Mouse (Mus musculus): ENCODE data around the gene Dnm1. TPM values are rescaled to one million over a fixed set of nuclear protein-coding genes. Genes with fewer than 3 reads are reported as not detected.
"Not testable (repeated sequence)": the region's sequence is repeated elsewhere in the genome, so short reads cannot be mapped to it uniquely, and the experiment has no call there.

The Dnm1 gene
- polyA plus RNA-seq, 1 experiment from 2014 or later: 0.52 TPM

GRCm38 (mm10) chr2:32367315-32367714 lies 14.2 kb upstream of the Dnm1 start:
- no peak overlapping the region for H3K4me2 ChIP-seq (ENCODE audit: low read depth, low read length)
- H3K4me3 ChIP-seq (ENCODE audit: low read depth, low read length): no peak overlapping the region
- H3K27me3 ChIP-seq (ENCODE audit: control insufficient read depth, insufficient read depth, low read depth, low read length): no peaks in the 10 kb centered on the region
- WGBS (ENCODE audit: insufficient replicate concordance): 78% methylated on average over 5 of the region's 5 CpGs
- H3K9me3 ChIP-seq (replicated peaks; ENCODE audit: control insufficient read depth, low read length): no peaks in the 10 kb centered on the region
- no peak overlapping the region for H3K9ac ChIP-seq (ENCODE audit: low read depth, low read length)
- H3K4me1 ChIP-seq (ENCODE audit: control insufficient read depth, low read depth, low read length): peaks cover 12% of the 10 kb centered on the region
- no peak overlapping the region for H3K27ac ChIP-seq (ENCODE audit: low read length)
- H3K36me3 ChIP-seq (ENCODE audit: control insufficient read depth, insufficient read depth): peaks cover 13% of the 10 kb centered on the region
- ATAC-seq (ENCODE audit: low read depth): no peak

- H3K4me1 ChIP-seq (ENCODE audit: control insufficient read depth, low read depth, low read length): peaks cover 21% of the 10 kb centered on the region
- H3K27ac ChIP-seq (ENCODE audit: low read length): peak overlapping the region; percentile 88
- H3K36me3 ChIP-seq (ENCODE audit: control insufficient read depth, insufficient read depth): no peaks in the 10 kb centered on the region
- peak overlapping the region; percentile 83 for H3K4me3 ChIP-seq (ENCODE audit: low read depth, low read length)
- no peak for ATAC-seq (ENCODE audit: low read depth)
- H3K9me3 ChIP-seq (replicated peaks; ENCODE audit: control insufficient read depth, low read length): no peaks in the 10 kb centered on the region
- WGBS (ENCODE audit: insufficient replicate concordance): 49% methylated on average over 8 of the region's 8 CpGs
- H3K9ac ChIP-seq (ENCODE audit: low read depth, low read length): peak overlapping the region; percentile 87
- H3K27me3 ChIP-seq (ENCODE audit: control insufficient read depth, insufficient read depth, low read depth, low read length): no peaks in the 10 kb centered on the region
- peak overlapping the region; percentile 97 for H3K4me2 ChIP-seq (ENCODE audit: low read depth, low read length)
These were observed 11.0 kb upstream of the Dnm1 start for GRCm38 (mm10) chr2:32364121-32364520.

DNA sequence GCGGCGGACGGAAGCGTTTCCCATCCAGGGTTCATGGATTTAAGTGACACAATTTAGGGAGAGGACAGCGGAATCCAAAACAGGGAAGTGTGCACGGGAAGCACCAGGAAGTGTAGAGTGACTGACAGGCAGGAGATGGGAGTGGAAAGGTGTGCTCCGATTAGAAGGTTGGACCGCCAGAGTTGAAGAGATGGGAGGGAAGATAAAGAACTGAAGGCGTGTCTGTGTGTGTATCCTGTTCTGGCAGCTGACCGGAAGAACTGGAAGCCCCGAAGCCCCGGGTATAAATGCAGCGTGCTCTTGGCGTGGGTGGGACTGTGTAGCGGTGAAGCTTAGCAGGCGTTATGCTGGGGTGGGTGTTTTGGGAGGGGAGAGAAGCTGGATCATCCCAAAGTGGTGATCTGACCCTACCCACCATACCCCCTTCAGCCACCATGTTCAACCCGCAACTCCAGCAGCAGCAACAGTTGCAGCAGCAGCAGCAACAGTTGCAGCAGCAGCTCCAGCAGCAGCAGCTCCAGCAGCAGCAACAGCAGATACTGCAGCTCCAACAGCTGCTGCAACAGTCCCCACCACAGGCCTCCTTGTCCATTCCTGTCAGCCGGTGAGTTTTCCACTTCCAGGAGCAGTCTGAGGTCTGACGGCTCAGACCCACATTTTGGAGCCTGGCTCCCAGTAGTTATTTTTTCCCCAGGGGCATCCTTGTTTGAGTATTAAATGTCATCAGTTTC lies 10.4 kb upstream of the Dnm1 start:
- 11% methylated on average over 19 of the region's 19 CpGs for WGBS (ENCODE audit: insufficient replicate concordance)
- no peaks in the 10 kb centered on the region for H3K36me3 ChIP-seq (ENCODE audit: control insufficient read depth, insufficient read depth)

DNA sequence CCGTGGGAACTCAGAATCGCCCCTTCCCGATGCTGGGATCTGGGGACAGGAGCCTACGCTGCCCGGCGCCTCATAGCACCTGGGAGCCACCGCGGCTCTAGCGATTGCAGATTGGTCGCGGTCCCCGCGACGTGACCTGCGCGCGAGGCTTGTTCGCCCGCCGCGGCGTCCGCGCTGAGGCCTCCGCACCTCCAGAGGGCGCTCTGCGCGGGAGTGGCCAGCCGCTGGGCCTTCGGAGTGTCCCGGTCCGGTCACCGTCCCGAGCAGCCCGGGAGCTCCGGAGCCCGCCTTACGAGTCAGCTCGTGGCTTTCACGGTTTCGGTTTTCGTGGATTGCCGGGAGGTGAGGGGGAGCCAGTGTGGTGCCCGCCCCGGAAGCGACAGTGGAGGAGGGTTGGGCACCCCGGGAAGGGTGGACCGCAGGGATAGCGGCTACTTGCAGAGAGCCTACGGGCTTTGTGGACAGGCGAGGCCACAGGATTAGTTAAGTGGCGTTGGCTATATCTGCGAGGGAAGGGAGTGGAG lies 9.7 kb upstream of the Dnm1 start:
- Histone ChIP-seq H3K9ac (ENCODE audit: low read depth, low read length) (peak overlapping the region; percentile 87), H3K4me3 (ENCODE audit: low read depth, low read length) (peak overlapping the region; percentile 83), H3K27me3 (ENCODE audit: control insufficient read depth, insufficient read depth, low read depth, low read length) (no peaks in the 10 kb centered on the region), H3K27ac (ENCODE audit: low read length) (peak overlapping the region; percentile 88), H3K4me1 (ENCODE audit: control insufficient read depth, low read depth, low read length) (peaks cover 21% of the 10 kb centered on the region), H3K4me2 (ENCODE audit: low read depth, low read length) (peak overlapping the region; percentile 97), H3K9me3 (replicated peaks; ENCODE audit: control insufficient read depth, low read length) (no peaks in the 10 kb centered on the region), H3K36me3 (ENCODE audit: control insufficient read depth, insufficient read depth) (no peaks in the 10 kb centered on the region)
- peak; percentile 81 for ATAC-seq (ENCODE audit: low read depth)
- WGBS (ENCODE audit: insufficient replicate concordance): under 1% methylated on average over 53 of the region's 53 CpGs

More for the DNA sequence above, 10.4 kb upstream of the Dnm1 start:
- H3K27me3 ChIP-seq (ENCODE audit: control insufficient read depth, insufficient read depth, low read depth, low read length): no peaks in the 10 kb centered on the region
- H3K9ac ChIP-seq (ENCODE audit: low read depth, low read length): peak overlapping the region; percentile 87
- no peaks in the 10 kb centered on the region for H3K9me3 ChIP-seq (replicated peaks; ENCODE audit: control insufficient read depth, low read length)
- H3K4me3 ChIP-seq (ENCODE audit: low read depth, low read length): peak overlapping the region; percentile 83
- H3K27ac ChIP-seq (ENCODE audit: low read length): peak overlapping the region; percentile 88
- H3K4me1 ChIP-seq (ENCODE audit: control insufficient read depth, low read depth, low read length): peaks cover 21% of the 10 kb centered on the region
- H3K4me2 ChIP-seq (ENCODE audit: low read depth, low read length): peak overlapping the region; percentile 97
- peak; percentile 40 for ATAC-seq (ENCODE audit: low read depth)

DNA sequence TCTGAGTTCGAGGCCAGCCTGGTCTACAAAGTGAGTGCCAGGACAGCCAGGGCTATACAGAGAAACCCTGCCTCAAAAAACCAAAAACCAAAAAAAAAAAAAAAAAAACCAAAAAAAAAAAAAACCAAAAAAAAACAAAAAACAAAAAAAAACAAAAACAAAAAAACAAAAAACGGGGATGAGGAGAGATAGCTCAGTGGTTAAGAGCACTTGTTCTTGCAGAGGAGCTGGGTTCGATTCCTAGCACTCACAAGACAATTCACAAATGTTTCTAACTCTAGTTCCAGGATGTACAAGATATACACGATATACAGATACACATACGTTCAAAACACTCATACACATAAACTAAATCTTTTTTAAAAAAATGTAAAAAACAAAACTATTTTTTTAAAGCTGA lies 9.1 kb upstream of the Dnm1 start:
- Histone ChIP-seq H3K27ac (ENCODE audit: low read length) (peak overlapping the region; percentile 88), H3K4me2 (ENCODE audit: low read depth, low read length) (peak overlapping the region; percentile 97), H3K4me1 (ENCODE audit: control insufficient read depth, low read depth, low read length) (peaks cover 21% of the 10 kb centered on the region), H3K4me3 (ENCODE audit: low read depth, low read length) (peak overlapping the region; percentile 83), H3K9ac (ENCODE audit: low read depth, low read length) (peak overlapping the region; percentile 87)
- not testable (repeated sequence) for ATAC-seq (ENCODE audit: low read depth); H3K27me3 ChIP-seq (ENCODE audit: control insufficient read depth, insufficient read depth, low read depth, low read length); H3K36me3 ChIP-seq (ENCODE audit: control insufficient read depth, insufficient read depth); H3K9me3 ChIP-seq (replicated peaks; ENCODE audit: control insufficient read depth, low read length)
- WGBS (ENCODE audit: insufficient replicate concordance): 20% methylated on average over 5 of the region's 5 CpGs

- Histone ChIP-seq H3K4me1 (ENCODE audit: control insufficient read depth, low read depth, low read length) (peaks cover 21% of the 10 kb centered on the region), H3K9me3 (replicated peaks; ENCODE audit: control insufficient read depth, low read length) (no peaks in the 10 kb centered on the region), H3K36me3 (ENCODE audit: control insufficient read depth, insufficient read depth) (no peaks in the 10 kb centered on the region), H3K4me3 (ENCODE audit: low read depth, low read length) (peak overlapping the region; percentile 67), H3K27ac (ENCODE audit: low read length) (peak overlapping the region; percentile 72), H3K4me2 (ENCODE audit: low read depth, low read length) (peak overlapping the region; percentile 91), H3K9ac (ENCODE audit: low read depth, low read length) (peak overlapping the region; percentile 73), H3K27me3 (ENCODE audit: control insufficient read depth, insufficient read depth, low read depth, low read length) (no peaks in the 10 kb centered on the region)
- peak; percentile 75 for ATAC-seq (ENCODE audit: low read depth)
- WGBS (ENCODE audit: insufficient replicate concordance): 1% methylated on average over 24 of the region's 24 CpGs
These were observed 8.3 kb upstream of the Dnm1 start for GRCm38 (mm10) chr2:32361437-32361836.

DNA sequence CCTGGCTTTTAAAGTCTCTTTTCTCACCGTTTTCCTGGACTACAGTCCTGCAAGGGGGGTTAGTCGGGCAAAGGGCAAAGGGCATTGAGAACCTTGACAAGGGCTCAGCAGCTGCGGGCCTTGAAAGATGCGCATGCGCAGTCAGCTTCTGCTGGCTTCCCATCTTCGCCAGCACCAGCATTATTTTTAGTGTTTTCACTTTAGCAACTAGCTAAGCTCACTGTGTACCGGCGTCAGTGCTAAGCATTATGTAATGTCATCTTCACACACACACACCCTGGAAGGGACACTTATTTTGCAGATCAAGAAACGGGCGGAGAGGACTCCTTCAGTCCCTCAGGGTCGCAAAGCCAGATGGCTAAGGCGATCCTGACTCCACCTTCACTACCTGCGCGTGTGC lies 7.6 kb upstream of the Dnm1 start:
- Histone ChIP-seq H3K36me3 (ENCODE audit: control insufficient read depth, insufficient read depth) (no peaks in the 10 kb centered on the region), H3K27ac (ENCODE audit: low read length) (peak overlapping the region; percentile 4; the same call in 1 of the 2 replicates), H3K4me3 (ENCODE audit: low read depth, low read length) (peak overlapping the region; percentile 67), H3K27me3 (ENCODE audit: control insufficient read depth, insufficient read depth, low read depth, low read length) (no peaks in the 10 kb centered on the region), H3K4me1 (ENCODE audit: control insufficient read depth, low read depth, low read length) (peaks cover 21% of the 10 kb centered on the region), H3K9ac (ENCODE audit: low read depth, low read length) (peak overlapping the region; percentile 73), H3K4me2 (ENCODE audit: low read depth, low read length) (peak overlapping the region; percentile 91), H3K9me3 (replicated peaks; ENCODE audit: control insufficient read depth, low read length) (no peaks in the 10 kb centered on the region)
- ATAC-seq (ENCODE audit: low read depth): 0 out of 2 replicates have a peak, but pooled peaks have one; percentile 1
- WGBS (ENCODE audit: insufficient replicate concordance): 5% methylated on average over 14 of the region's 14 CpGs

DNA sequence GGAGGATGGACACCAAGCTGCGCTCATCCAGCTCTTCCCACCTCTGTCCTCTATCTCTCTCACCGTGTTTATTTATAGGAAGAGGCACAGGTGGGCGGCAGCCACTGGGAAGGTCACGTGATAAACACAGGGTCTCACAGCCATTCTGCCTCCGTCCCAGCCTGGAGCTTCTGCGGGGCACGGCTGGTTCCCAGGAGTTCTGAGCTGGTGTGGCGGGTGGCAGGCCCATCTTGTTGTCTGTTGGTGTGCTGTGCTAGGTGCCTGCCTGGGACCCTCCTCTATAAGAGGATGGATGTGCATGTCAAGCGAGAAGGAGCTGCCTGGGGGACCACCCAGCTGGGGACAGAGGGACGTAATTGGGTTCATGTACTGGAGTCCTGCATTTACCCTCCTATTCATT lies 5.2 kb upstream of the Dnm1 start:
- Histone ChIP-seq H3K36me3 (ENCODE audit: control insufficient read depth, insufficient read depth) (no peaks in the 10 kb centered on the region), H3K27me3 (ENCODE audit: control insufficient read depth, insufficient read depth, low read depth, low read length) (no peaks in the 10 kb centered on the region), H3K9ac (ENCODE audit: low read depth, low read length) (no peak overlapping the region), H3K4me1 (ENCODE audit: control insufficient read depth, low read depth, low read length) (peaks cover 16% of the 10 kb centered on the region), H3K9me3 (replicated peaks; ENCODE audit: control insufficient read depth, low read length) (no peaks in the 10 kb centered on the region), H3K4me3 (ENCODE audit: low read depth, low read length) (no peak overlapping the region), H3K4me2 (ENCODE audit: low read depth, low read length) (no peak overlapping the region), H3K27ac (ENCODE audit: low read length) (no peak overlapping the region)
- ATAC-seq (ENCODE audit: low read depth): no peak
- 55% methylated on average over 10 of the region's 10 CpGs for WGBS (ENCODE audit: insufficient replicate concordance)

GRCm38 (mm10) chr2:32357710-32358109 lies 4.6 kb upstream of the Dnm1 start:
- WGBS (ENCODE audit: insufficient replicate concordance): 49% methylated on average over 3 of the region's 3 CpGs
- H3K36me3 ChIP-seq (ENCODE audit: control insufficient read depth, insufficient read depth): no peaks in the 10 kb centered on the region
- no peak for ATAC-seq (ENCODE audit: low read depth)
- peaks cover 4% of the 10 kb centered on the region for H3K27me3 ChIP-seq (ENCODE audit: control insufficient read depth, insufficient read depth, low read depth, low read length)
- H3K4me2 ChIP-seq (ENCODE audit: low read depth, low read length): no peak overlapping the region
- no peak overlapping the region for H3K9ac ChIP-seq (ENCODE audit: low read depth, low read length)
- H3K27ac ChIP-seq (ENCODE audit: low read length): no peak overlapping the region
- H3K9me3 ChIP-seq (replicated peaks; ENCODE audit: control insufficient read depth, low read length): no peaks in the 10 kb centered on the region
- H3K4me3 ChIP-seq (ENCODE audit: low read depth, low read length): no peak overlapping the region
- H3K4me1 ChIP-seq (ENCODE audit: control insufficient read depth, low read depth, low read length): peaks cover 21% of the 10 kb centered on the region

Data from liver, embryonic 16.5 days (tissue).